Mouse (Mus musculus): ENCODE data around the gene Krtap4-2. TPM values are rescaled to one million over a fixed set of nuclear protein-coding genes. Genes with fewer than 3 reads are reported as not detected.
"Not testable (repeated sequence)": the region's sequence is repeated elsewhere in the genome, so short reads cannot be mapped to it uniquely, and the experiment has no call there.

The Krtap4-2 gene
- not detected in 2 replicates for polyA plus RNA-seq (2011; ENCODE audit: insufficient read length, low read depth, missing spikeins)

GRCm38 (mm10) chr11:99634653-99635134, at the start of gene Krtap4-2:
Gene Krtap4-2, minus strand, starts transcription at chr11:99635084.
- Histone ChIP-seq H3K4me1 (ENCODE audit: control insufficient read depth, insufficient read depth, low read length) (peaks cover 3% of the 10 kb centered on the region; the same call in 1 of the 2 replicates), H3K4me3 (ENCODE audit: insufficient read depth, low read length) (no peak within 1 kb of the TSS), H3K27ac (ENCODE audit: insufficient read depth, low read length) (no peak within 1 kb of the TSS)
- TF ChIP-seq CTCF (IDR thresholded peaks at IDR 0.05; ENCODE audit: borderline replicate concordance, insufficient read depth, low read length) (no peak), POLR2A (IDR thresholded peaks at IDR 0.05; ENCODE audit: low read depth, low read length) (no peak)

- Histone ChIP-seq H3K4me1 (ENCODE audit: control insufficient read depth, insufficient read depth, low read length) (no peaks in the 10 kb centered on the region), H3K27ac (ENCODE audit: insufficient read depth, low read length) (no peak overlapping the region), H3K4me3 (ENCODE audit: insufficient read depth, low read length) (no peak overlapping the region)
- TF ChIP-seq CTCF (IDR thresholded peaks at IDR 0.05; ENCODE audit: borderline replicate concordance, insufficient read depth, low read length) = no peak
- no peak for TF ChIP-seq POLR2A (IDR thresholded peaks at IDR 0.05; ENCODE audit: low read depth, low read length)
Measured at GRCm38 (mm10) chr11:99683481-99683880, 48.6 kb upstream of the Krtap4-2 start.

- Histone ChIP-seq H3K27ac (ENCODE audit: insufficient read depth, low read length) (no peak within 1 kb of the TSS), H3K4me1 (ENCODE audit: control insufficient read depth, insufficient read depth, low read length) (no peaks in the 10 kb centered on the region), H3K4me3 (ENCODE audit: insufficient read depth, low read length) (no peak within 1 kb of the TSS)
- TF ChIP-seq CTCF (IDR thresholded peaks at IDR 0.05; ENCODE audit: borderline replicate concordance, insufficient read depth, low read length) = no peak
- TF ChIP-seq POLR2A (IDR thresholded peaks at IDR 0.05; ENCODE audit: low read depth, low read length) = no peak
Measured at GRCm38 (mm10) chr11:99665860-99666259, 31.0 kb upstream of the Krtap4-2 start, which contains the start of gene Krtap4-6. Gene Krtap4-6, minus strand, starts transcription at chr11:99665960.

- TF ChIP-seq POLR2A (IDR thresholded peaks at IDR 0.05; ENCODE audit: low read depth, low read length) (no peak), CTCF (IDR thresholded peaks at IDR 0.05; ENCODE audit: borderline replicate concordance, insufficient read depth, low read length) (no peak)
Measured at GRCm38 (mm10) chr11:99662802-99663201, 27.9 kb upstream of the Krtap4-2 start.

GRCm38 (mm10) chr11:99659256-99659655, 24.4 kb upstream of the Krtap4-2 start:
- H3K27ac ChIP-seq (ENCODE audit: insufficient read depth, low read length) = peak overlapping the region; percentile 46; the same call in 1 of the 2 replicates
- H3K4me3 ChIP-seq (ENCODE audit: insufficient read depth, low read length) = no peak overlapping the region
- TF ChIP-seq POLR2A (IDR thresholded peaks at IDR 0.05; ENCODE audit: low read depth, low read length) = no peak
- no peak for TF ChIP-seq CTCF (IDR thresholded peaks at IDR 0.05; ENCODE audit: borderline replicate concordance, insufficient read depth, low read length)
- H3K4me1 ChIP-seq (ENCODE audit: control insufficient read depth, insufficient read depth, low read length) = peaks cover 7% of the 10 kb centered on the region; the same call in 1 of the 2 replicates

More at GRCm38 (mm10) chr11:99662802-99663201, 27.9 kb upstream of the Krtap4-2 start:
- peaks cover 7% of the 10 kb centered on the region; the same call in 1 of the 2 replicates for H3K4me1 ChIP-seq (ENCODE audit: control insufficient read depth, insufficient read depth, low read length)
- no peak overlapping the region for H3K27ac ChIP-seq (ENCODE audit: insufficient read depth, low read length)
- no peak overlapping the region for H3K4me3 ChIP-seq (ENCODE audit: insufficient read depth, low read length)

- not testable (repeated sequence) for H3K4me3 ChIP-seq (ENCODE audit: insufficient read depth, low read length); H3K4me1 ChIP-seq (ENCODE audit: control insufficient read depth, insufficient read depth, low read length)
- H3K27ac ChIP-seq (ENCODE audit: insufficient read depth, low read length) = peak within 1 kb of the TSS; percentile 74
Measured at GRCm38 (mm10) chr11:99658467-99659010, 23.7 kb upstream of the Krtap4-2 start, which contains the start of gene Gm11563. Gene Gm11563, minus strand, starts transcription at chr11:99658960.

GRCm38 (mm10) chr11:99657051-99657450, 22.2 kb upstream of the Krtap4-2 start:
- Histone ChIP-seq H3K4me1 (ENCODE audit: control insufficient read depth, insufficient read depth, low read length) (peaks cover 7% of the 10 kb centered on the region; the same call in 1 of the 2 replicates), H3K4me3 (ENCODE audit: insufficient read depth, low read length) (no peak overlapping the region)

GRCm38 (mm10) chr11:99650136-99650535, 15.3 kb upstream of the Krtap4-2 start, which contains the start of gene Gm11555:
Gene Gm11555, minus strand, starts transcription at chr11:99650236.
- TF ChIP-seq CTCF (IDR thresholded peaks at IDR 0.05; ENCODE audit: borderline replicate concordance, insufficient read depth, low read length) (no peak), POLR2A (IDR thresholded peaks at IDR 0.05; ENCODE audit: low read depth, low read length) (no peak)
- Histone ChIP-seq H3K4me1 (ENCODE audit: control insufficient read depth, insufficient read depth, low read length) (no peaks in the 10 kb centered on the region), H3K4me3 (ENCODE audit: insufficient read depth, low read length) (no peak within 1 kb of the TSS), H3K27ac (ENCODE audit: insufficient read depth, low read length) (no peak within 1 kb of the TSS)

More at GRCm38 (mm10) chr11:99657051-99657450, 22.2 kb upstream of the Krtap4-2 start:
- no peak overlapping the region for H3K27ac ChIP-seq (ENCODE audit: insufficient read depth, low read length)
- no peak for TF ChIP-seq CTCF (IDR thresholded peaks at IDR 0.05; ENCODE audit: borderline replicate concordance, insufficient read depth, low read length)
- no peak for TF ChIP-seq POLR2A (IDR thresholded peaks at IDR 0.05; ENCODE audit: low read depth, low read length)

- TF ChIP-seq POLR2A (IDR thresholded peaks at IDR 0.05; ENCODE audit: low read depth, low read length) = no peak
- TF ChIP-seq CTCF (IDR thresholded peaks at IDR 0.05; ENCODE audit: borderline replicate concordance, insufficient read depth, low read length) = no peak
- no peak overlapping the region for H3K27ac ChIP-seq (ENCODE audit: insufficient read depth, low read length)
- H3K4me1 ChIP-seq (ENCODE audit: control insufficient read depth, insufficient read depth, low read length) = no peaks in the 10 kb centered on the region; the same call in 1 of the 2 replicates
- no peak overlapping the region for H3K4me3 ChIP-seq (ENCODE audit: insufficient read depth, low read length)
Measured at GRCm38 (mm10) chr11:99646444-99646843, 11.6 kb upstream of the Krtap4-2 start.

GRCm38 (mm10) chr11:99644351-99644750, 9.5 kb upstream of the Krtap4-2 start:
- H3K4me3 ChIP-seq (ENCODE audit: insufficient read depth, low read length) = no peak overlapping the region
- no peak overlapping the region for H3K27ac ChIP-seq (ENCODE audit: insufficient read depth, low read length)
- TF ChIP-seq POLR2A (IDR thresholded peaks at IDR 0.05; ENCODE audit: low read depth, low read length) = no peak
- no peak for TF ChIP-seq CTCF (IDR thresholded peaks at IDR 0.05; ENCODE audit: borderline replicate concordance, insufficient read depth, low read length)

GRCm38 (mm10) chr11:99643635-99644139, 8.8 kb upstream of the Krtap4-2 start, which contains the start of gene Krtap4-7:
Gene Krtap4-7, minus strand, starts transcription at chr11:99644089.
- not testable (repeated sequence) for H3K4me1 ChIP-seq (ENCODE audit: control insufficient read depth, insufficient read depth, low read length); H3K4me3 ChIP-seq (ENCODE audit: insufficient read depth, low read length); H3K27ac ChIP-seq (ENCODE audit: insufficient read depth, low read length)

More at GRCm38 (mm10) chr11:99644351-99644750, 9.5 kb upstream of the Krtap4-2 start:
- no peaks in the 10 kb centered on the region; the same call in 1 of the 2 replicates for H3K4me1 ChIP-seq (ENCODE audit: control insufficient read depth, insufficient read depth, low read length)
